Comparison of ENCODE assay signal across 16 mouse cellular contexts in genomic region chr1:23228478-23228877, GRCm38 (mm10).
A peak's percentile ranks its signal among the peaks of the same experiment; 100 is the strongest.
DNase-seq lines count a peak whose midpoint lies in the region; ATAC-seq and TF ChIP-seq lines count a peak whose summit lies in the region.
"Had no signal": no experiment of that assay in that cellular context is flagged by ENCODE, and none has a peak within 500 bp of the region (broad histone marks: within the 10 kb centered on the region; RNA-seq: fewer than 3 reads in every experiment).

No protein-coding gene starts in this region.

- no peak overlapping the region for H3K4me2 ChIP-seq in forebrain, embryonic 14.5 days (ENCODE audit: low read length)
- H3K4me2 ChIP-seq in liver, embryonic 13.5 days = no peak overlapping the region
- no peak overlapping the region for H3K4me2 ChIP-seq in stomach, embryonic 15.5 days
- H3K4me2 ChIP-seq: embryonic facial prominence, embryonic 12.5 days; midbrain, embryonic 12.5 days; neural tube, embryonic 13.5 days had no signal

- no peak for ATAC-seq in forebrain, embryonic 14.5 days
- 0 out of 2 replicates have a peak, but pooled peaks have one; percentile 36 for ATAC-seq in liver, embryonic 13.5 days (ENCODE audit: low read depth)
- peak; percentile 65; the same call in 1 of the 2 replicates for ATAC-seq in stomach, embryonic 15.5 days (ENCODE audit: insufficient read depth, low FRiP score, low read depth)

- no peak for TF ChIP-seq CTCF in lung, adult 2 months (IDR thresholded peaks at IDR 0.05; ENCODE audit: insufficient read depth, low read length)

- no peaks in the 10 kb centered on the region for H3K9me3 ChIP-seq in forebrain, embryonic 14.5 days (replicated peaks; ENCODE audit: control insufficient read depth, low read length)
- no peaks in the 10 kb centered on the region for H3K9me3 ChIP-seq in forebrain, embryonic 10.5 days
- no peaks in the 10 kb centered on the region for H3K9me3 ChIP-seq in liver, embryonic 13.5 days (replicated peaks)
- H3K9me3 ChIP-seq in stomach, embryonic 15.5 days = no peaks in the 10 kb centered on the region
- H3K9me3 ChIP-seq: embryonic facial prominence, embryonic 12.5 days; hindbrain, embryonic 10.5 days; midbrain, embryonic 12.5 days; neural tube, embryonic 13.5 days had no signal

- WGBS in forebrain, embryonic 14.5 days = 70% methylated on average over 6 of the region's 6 CpGs
- 86% methylated on average over 6 of the region's 6 CpGs for WGBS in forebrain, embryonic 10.5 days
- WGBS in lung, adult 2 months = 62% methylated on average over 6 of the region's 6 CpGs
- 62% methylated on average over 6 of the region's 6 CpGs for WGBS in liver, embryonic 13.5 days (ENCODE audit: insufficient replicate concordance)
- WGBS in stomach, embryonic 15.5 days = 74% methylated on average over 6 of the region's 6 CpGs

- H3K9ac ChIP-seq in forebrain, embryonic 14.5 days (ENCODE audit: low read length) = no peak overlapping the region
- no peak overlapping the region for H3K9ac ChIP-seq in liver, embryonic 13.5 days
- H3K9ac ChIP-seq in stomach, embryonic 15.5 days = no peak overlapping the region
- H3K9ac ChIP-seq: embryonic facial prominence, embryonic 12.5 days; midbrain, embryonic 12.5 days; neural tube, embryonic 13.5 days had no signal

- TF ChIP-seq POLR2A in lung, adult 2 months (IDR thresholded peaks at IDR 0.05; ENCODE audit: borderline replicate concordance, extremely low read depth, low read depth, low read length) = no peak

- peak; percentile 28 for DNase-seq in forebrain, embryonic 14.5 days (ENCODE audit: low spot score)
- DNase-seq in forebrain, embryonic 10.5 days (ENCODE audit: extremely low spot score, low spot score) = no peak
- DNase-seq in lung, adult 18-20 months = peak; percentile 12 to 33
- no peak for DNase-seq in lung, adult 2 months
- no peak for DNase-seq in liver, embryonic 13.5 days
- DNase-seq in embryo, embryonic 11 days = no peak
- no peak for DNase-seq in right cerebral cortex, postnatal 36 days (ENCODE audit: low spot score in 2 of 2)
- DNase-seq: adrenal gland, postnatal 14 days; B cell, adult 2 months; cerebellum, adult 2 months; right cerebral cortex, postnatal 14 days had no signal

- H3K36me3 ChIP-seq in forebrain, embryonic 14.5 days (ENCODE audit: control insufficient read depth, insufficient read depth, low read length) = no peaks in the 10 kb centered on the region
- no peaks in the 10 kb centered on the region for H3K36me3 ChIP-seq in forebrain, embryonic 10.5 days (replicated peaks)
- no peaks in the 10 kb centered on the region for H3K36me3 ChIP-seq in liver, embryonic 13.5 days
- no peaks in the 10 kb centered on the region for H3K36me3 ChIP-seq in stomach, embryonic 15.5 days
- H3K36me3 ChIP-seq: embryonic facial prominence, embryonic 12.5 days; hindbrain, embryonic 10.5 days; midbrain, embryonic 12.5 days; neural tube, embryonic 13.5 days had no signal

- H3K4me3 ChIP-seq in forebrain, embryonic 14.5 days (ENCODE audit: low read depth, low read length) = no peak overlapping the region
- H3K4me3 ChIP-seq in forebrain, embryonic 10.5 days = no peak overlapping the region
- no peak overlapping the region for H3K4me3 ChIP-seq in lung, adult 2 months (replicated peaks; ENCODE audit: extremely low read depth, low read depth, low read length)
- H3K4me3 ChIP-seq in liver, embryonic 13.5 days (replicated peaks) = no peak overlapping the region
- no peak overlapping the region for H3K4me3 ChIP-seq in stomach, embryonic 15.5 days (replicated peaks)
- H3K4me3 ChIP-seq: embryonic facial prominence, embryonic 12.5 days; hindbrain, embryonic 10.5 days; midbrain, embryonic 12.5 days; neural tube, embryonic 13.5 days had no signal

- no peaks in the 10 kb centered on the region for H3K27me3 ChIP-seq in forebrain, embryonic 14.5 days (replicated peaks; ENCODE audit: control insufficient read depth, insufficient read depth, low read length)
- no peaks in the 10 kb centered on the region for H3K27me3 ChIP-seq in forebrain, embryonic 10.5 days (ENCODE audit: poor library complexity, severe bottlenecking)
- H3K27me3 ChIP-seq in liver, embryonic 13.5 days = no peaks in the 10 kb centered on the region
- H3K27me3 ChIP-seq in stomach, embryonic 15.5 days (replicated peaks) = no peaks in the 10 kb centered on the region
- H3K27me3 ChIP-seq: embryonic facial prominence, embryonic 12.5 days; midbrain, embryonic 12.5 days; neural tube, embryonic 13.5 days had no signal

- H3K27ac ChIP-seq in forebrain, embryonic 14.5 days (ENCODE audit: low read depth, low read length) = no peak overlapping the region
- no peak overlapping the region for H3K27ac ChIP-seq in forebrain, embryonic 10.5 days
- no peak overlapping the region for H3K27ac ChIP-seq in liver, embryonic 13.5 days
- H3K27ac ChIP-seq in stomach, embryonic 15.5 days = no peak overlapping the region
- H3K27ac ChIP-seq: embryonic facial prominence, embryonic 12.5 days; hindbrain, embryonic 10.5 days; midbrain, embryonic 12.5 days; neural tube, embryonic 13.5 days had no signal

- H3K4me1 ChIP-seq in forebrain, embryonic 14.5 days (ENCODE audit: control insufficient read depth, insufficient read depth, low read length) = no peaks in the 10 kb centered on the region
- H3K4me1 ChIP-seq in forebrain, embryonic 10.5 days = no peaks in the 10 kb centered on the region
- H3K4me1 ChIP-seq in lung, adult 2 months (ENCODE audit: control insufficient read depth, insufficient read depth, low read length) = no peaks in the 10 kb centered on the region
- H3K4me1 ChIP-seq in liver, embryonic 13.5 days (replicated peaks) = 0 out of 2 replicates have a peak, but pooled peaks cover 2% of the 10 kb centered on the region
- no peaks in the 10 kb centered on the region for H3K4me1 ChIP-seq in stomach, embryonic 15.5 days
- H3K4me1 ChIP-seq: embryonic facial prominence, embryonic 12.5 days; hindbrain, embryonic 10.5 days; midbrain, embryonic 12.5 days; neural tube, embryonic 13.5 days had no signal

Comparison
In these comparisons a context has a peak if more than half of its experiments do, and no peak if none do; other contexts are left out.
1. DNase-seq: peak in forebrain, embryonic 14.5 days (single experiment) and lung, adult 18-20 months (2 of 2); none in forebrain, embryonic 10.5 days (single experiment), lung, adult 2 months (single experiment), liver, embryonic 13.5 days (single experiment), embryo, embryonic 11 days (single experiment) and right cerebral cortex, postnatal 36 days (0 of 2).